Comparison of ENCODE assay signal across 12 mouse cellular contexts in genomic region chr13:112462411-112462987, GRCm38 (mm10).
"Had no signal": no experiment of that assay in that cellular context is flagged by ENCODE, and none has a peak within 500 bp of the region (broad histone marks: within the 10 kb centered on the region; RNA-seq: fewer than 3 reads in every experiment).

No protein-coding gene starts in this region.

- H3K27ac ChIP-seq: kidney, postnatal 0 days; limb, embryonic 12.5 days; liver, embryonic 14.5 days; midbrain, embryonic 15.5 days had no signal

- ATAC-seq: midbrain, embryonic 15.5 days had no signal

- H3K27me3 ChIP-seq: limb, embryonic 12.5 days; midbrain, embryonic 15.5 days had no signal

- H3K36me3 ChIP-seq: midbrain, embryonic 15.5 days had no signal

- H3K9me3 ChIP-seq: limb, embryonic 12.5 days; midbrain, embryonic 15.5 days had no signal

- H3K9ac ChIP-seq: limb, embryonic 12.5 days had no signal

- DNase-seq: kidney, adult 11 months; kidney, adult 9 months; kidney, postnatal 36 days; layer of hippocampus, adult 9-11 months; layer of hippocampus, postnatal 36 days; lung, adult 18-20 months; thymus, adult 18-20 months; thymus, postnatal 25 days had no signal
